Mouse (Mus musculus) heart, embryonic 15.5 days (tissue): ENCODE results near the gene 3110082J24Rik. TPM values are rescaled to one million over a fixed set of nuclear protein-coding genes. Genes with fewer than 3 reads are reported as not detected.
"Not testable (repeated sequence)": the region's sequence is repeated elsewhere in the genome, so short reads cannot be mapped to it uniquely, and the experiment has no call there.

Experiments
- ATAC-seq: fragments of 200-750 bp; cut with Nextera tagmentation; replicated peaks from 2 replicates; pipeline ENCODE4 v1.8.0; 2017; ENCODE audit warnings: low read depth, moderate TSS enrichment; ENCODE audit not compliant: insufficient number of reproducible peaks, insufficient read depth, low FRiP score
- H3K27ac ChIP-seq: fragments of 300-500 bp; sonication (generic); 2 replicates; pipeline ENCODE4 v1.5.1; 2015; ENCODE audit warnings: mild to moderate bottlenecking, inconsistent platforms
- H3K27me3 ChIP-seq: fragments of 300-500 bp; sonication (generic); 2 replicates; pipeline ENCODE4 v1.6.1; 2015; ENCODE audit warnings: inconsistent platforms
- H3K36me3 ChIP-seq: fragments of 300-500 bp; sonication (generic); 2 replicates; pipeline ENCODE4 v1.6.1; 2015; ENCODE audit warnings: mild to moderate bottlenecking, inconsistent platforms
- H3K4me1 ChIP-seq: fragments of 300-500 bp; sonication (generic); replicated peaks from 2 replicates; pipeline ENCODE4 v1.6.1; 2015; ENCODE audit warnings: inconsistent platforms
- H3K4me2 ChIP-seq: fragments of 300-500 bp; sonication (generic); 2 replicates; pipeline ENCODE4 v1.6.1; 2015; ENCODE audit warnings: inconsistent platforms, mild to moderate bottlenecking, moderate library complexity
- H3K4me3 ChIP-seq: fragments of 300-500 bp; sonication (generic); 2 replicates; pipeline ENCODE4 v1.5.1; 2015; ENCODE audit warnings: mild to moderate bottlenecking, inconsistent platforms
- H3K9ac ChIP-seq: fragments of 300-500 bp; sonication (generic); 2 replicates; pipeline ENCODE4 v1.6.1; 2015; ENCODE audit warnings: mild to moderate bottlenecking, inconsistent platforms
- H3K9me3 ChIP-seq: fragments of 300-500 bp; sonication (generic); replicated peaks from 2 replicates; pipeline ENCODE4 v1.6.1; 2016; ENCODE audit warnings: inconsistent platforms
- WGBS: fragments of 180-500 bp; shearing (Covaris S2); methylation state at CpG from one replicate; pipeline ENCODE4 v1.1.7; 2015; ENCODE audit warnings: mixed read lengths; 5-methylcytosine and 5-hydroxymethylcytosine counted together
- polyA plus RNA-seq: library from polyadenylated mRNA; unstranded; fragments of >200 nt; fragmentation: Nextera tagmentation; extraction: Ambion mirVana; gene quantifications from 2 replicates; pipeline ENCODE4 v1.2.1, GENCODE M21; 2015

3110082J24Rik gene
- polyA plus RNA-seq, 1 experiment from 2014 or later, result not detected

DNA sequence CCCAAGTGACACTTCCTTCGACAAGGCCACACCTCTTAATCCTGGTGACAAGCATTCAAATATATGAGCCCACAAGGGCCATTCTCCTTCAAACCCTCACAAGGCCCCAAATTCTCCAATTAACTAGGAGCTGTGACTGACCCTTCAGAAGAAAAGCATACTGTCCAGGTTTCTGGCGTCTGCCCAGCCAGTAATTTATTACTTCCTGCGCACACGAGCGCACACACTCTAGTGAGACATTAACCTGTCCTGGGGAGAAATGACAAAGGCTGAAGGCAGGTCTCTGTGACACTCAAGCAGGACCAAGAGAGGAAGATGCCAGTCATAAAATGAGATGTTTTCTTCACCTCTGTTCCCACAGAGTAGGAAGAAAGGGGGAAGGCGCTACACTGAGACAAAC, 38.2 kb downstream of the 3110082J24Rik start:
- no peak for ATAC-seq
- no peak overlapping the region for H3K9ac ChIP-seq
- H3K4me2 ChIP-seq, result no peak overlapping the region
- no peaks in the 10 kb centered on the region for H3K27me3 ChIP-seq
- H3K4me3 ChIP-seq, result no peak overlapping the region
- no peaks in the 10 kb centered on the region for H3K9me3 ChIP-seq
- H3K4me1 ChIP-seq, result peaks cover 10% of the 10 kb centered on the region
- H3K36me3 ChIP-seq, result peaks cover 56% of the 10 kb centered on the region
- WGBS, result 82% methylated on average over 6 of the region's 6 CpGs
- no peak overlapping the region for H3K27ac ChIP-seq

DNA sequence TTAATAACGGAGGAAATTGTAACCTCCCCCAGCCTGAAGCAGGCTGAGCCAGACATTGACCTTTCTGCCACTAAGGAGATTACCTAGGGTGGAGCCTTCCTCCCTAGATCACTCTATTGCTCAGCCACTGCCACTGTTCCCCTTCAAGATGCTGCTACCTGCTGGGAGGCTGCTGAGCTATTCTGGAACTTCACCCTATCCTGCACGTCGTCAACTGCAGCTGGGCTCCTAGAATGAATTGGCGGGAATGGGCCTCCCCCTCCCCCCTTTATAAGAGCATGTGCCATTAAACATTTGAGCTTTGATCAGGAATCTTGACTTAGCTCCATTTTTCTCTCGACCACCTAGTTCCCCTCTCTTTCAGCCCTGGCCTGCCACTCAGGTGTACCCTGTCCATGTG, 46.3 kb downstream of the 3110082J24Rik start:
- not testable (repeated sequence) for H3K27me3 ChIP-seq
- 77% methylated on average over 5 of the region's 5 CpGs for WGBS

DNA sequence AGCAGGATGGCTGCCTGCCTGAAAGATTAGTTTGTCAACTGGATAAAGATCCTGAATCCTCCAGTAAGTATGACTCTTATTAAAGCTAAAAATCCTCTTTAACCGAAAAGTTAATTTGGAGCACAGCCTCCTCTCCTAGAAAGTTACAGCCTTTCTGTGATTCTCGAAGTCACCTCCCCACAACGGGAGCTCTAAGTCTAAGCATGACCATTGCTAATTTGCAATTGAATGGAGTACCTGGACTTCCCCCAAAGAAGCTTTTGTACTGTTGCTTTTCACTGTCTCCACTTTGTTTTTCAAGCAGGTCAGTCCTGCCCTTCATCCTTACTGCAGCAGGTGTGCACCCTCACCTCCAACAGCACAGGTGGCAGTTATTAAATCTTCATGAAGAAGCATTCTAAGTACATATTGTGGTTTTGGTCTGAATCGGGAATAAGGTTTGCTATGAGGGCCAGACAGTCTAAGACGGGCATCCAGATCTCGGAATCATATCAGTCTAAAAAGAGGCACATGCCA, 47.6 kb downstream of the 3110082J24Rik start:
- Histone ChIP-seq H3K4me3 (no peak overlapping the region), H3K36me3 (peaks cover 29% of the 10 kb centered on the region), H3K9ac (no peak overlapping the region), H3K9me3 (no peaks in the 10 kb centered on the region), H3K27ac (no peak overlapping the region), H3K27me3 (no peaks in the 10 kb centered on the region), H3K4me1 (no peaks in the 10 kb centered on the region), H3K4me2 (no peak overlapping the region)
- WGBS, result 87% methylated on average over 6 of the region's 6 CpGs
- ATAC-seq, result no peak

More for the DNA sequence above, 46.3 kb downstream of the 3110082J24Rik start:
- not testable (repeated sequence) for H3K9me3 ChIP-seq, ATAC-seq, H3K4me2 ChIP-seq, H3K4me1 ChIP-seq, H3K27ac ChIP-seq, H3K4me3 ChIP-seq, H3K9ac ChIP-seq
- H3K36me3 ChIP-seq, result peaks cover 37% of the 10 kb centered on the region

Other genes with a start within 250 kb of the 3110082J24Rik start
- gene Il6, start 93.0 kb downstream of the 3110082J24Rik start, polyA plus RNA-seq, result 0.13 and 0.33 TPM in 2 replicates
- gene Tyms, start 32.5 kb downstream of the 3110082J24Rik start, polyA plus RNA-seq, result 84.8 and 113 TPM in 2 replicates
- gene Garem2, start 925 bp downstream of the 3110082J24Rik start, polyA plus RNA-seq, result 0.18 and 0.25 TPM in 2 replicates
- 261 and 298 TPM in 2 replicates for gene Hadha, start 49.1 kb upstream of the 3110082J24Rik start, polyA plus RNA-seq
- gene Hadhb, start 49.2 kb upstream of the 3110082J24Rik start, polyA plus RNA-seq, result 361 and 426 TPM in 2 replicates
- gene Adgrf3, start 99.6 kb upstream of the 3110082J24Rik start, polyA plus RNA-seq, result 0.25 and 0.46 TPM in 2 replicates
- gene Selenoi, start 126.5 kb upstream of the 3110082J24Rik start, polyA plus RNA-seq, result 13.3 and 13.9 TPM in 2 replicates
- gene Drc1, start 175.3 kb upstream of the 3110082J24Rik start, polyA plus RNA-seq, result 0.84 and 2.7 TPM in 2 replicates